Mouse (Mus musculus): Measurements from ENCODE around the gene Sgpl1.
"Not testable (repeated sequence)": the region's sequence is repeated elsewhere in the genome, so short reads cannot be mapped to it uniquely, and the experiment has no call there.

The Sgpl1 gene

GRCm38 (mm10) chr10:61155611-61156010 lies 8.1 kb upstream of the Sgpl1 start:
- DNase-seq (ENCODE audit: low spot score in 2 of 2) = peak in 1 of 2 experiments; percentile 26

GRCm38 (mm10) chr10:61152131-61152530 lies 4.6 kb upstream of the Sgpl1 start:
- no peak for DNase-seq (ENCODE audit: low spot score in 2 of 2)

DNA sequence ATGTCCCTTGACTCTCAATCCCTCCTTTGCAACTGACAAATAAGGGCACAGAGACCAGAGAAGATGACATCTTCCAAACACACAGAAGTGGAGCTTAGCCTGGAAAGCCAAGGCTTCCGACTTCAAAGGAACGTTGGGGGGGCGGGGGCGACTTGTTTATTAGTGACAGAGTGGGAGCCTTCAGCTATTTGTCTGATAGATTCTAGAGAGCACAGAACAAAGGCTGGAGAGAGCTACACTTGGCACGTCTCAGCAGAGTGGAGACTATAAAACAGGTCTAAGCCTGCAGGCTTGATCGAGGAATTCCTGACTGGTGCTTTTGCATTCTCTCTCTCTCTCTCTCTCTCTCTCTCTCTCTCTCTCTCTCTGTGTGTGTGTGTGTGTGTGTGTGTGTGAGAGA lies 3.1 kb upstream of the Sgpl1 start:
- peak; percentile 39 to 64 for DNase-seq (ENCODE audit: low spot score in 2 of 2)

DNA sequence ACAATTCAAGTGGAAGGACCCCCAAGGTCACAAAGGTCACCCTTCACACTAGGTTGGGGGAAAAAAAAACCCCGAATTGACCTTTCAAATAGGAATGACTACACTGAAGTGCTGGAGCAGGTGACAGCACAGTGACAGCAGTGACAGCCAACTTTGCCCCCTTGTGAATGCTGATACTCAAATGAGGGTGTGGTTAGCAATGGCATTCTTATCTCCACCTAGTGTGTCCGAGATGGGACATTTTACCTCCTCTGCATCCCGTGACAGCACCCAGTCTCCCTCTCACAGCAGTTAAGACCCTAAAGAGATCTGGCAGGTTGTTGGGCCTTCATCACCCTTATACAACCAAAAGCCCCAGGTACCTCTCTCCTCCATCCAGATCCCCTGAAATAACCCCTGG lies 2.0 kb upstream of the Sgpl1 start:
- DNase-seq (ENCODE audit: low spot score in 2 of 2) = no peak

GRCm38 (mm10) chr10:61146807-61147156 lies 721 bp downstream of the Sgpl1 start:
- DNase-seq (ENCODE audit: low spot score in 2 of 2) = no peak

DNA sequence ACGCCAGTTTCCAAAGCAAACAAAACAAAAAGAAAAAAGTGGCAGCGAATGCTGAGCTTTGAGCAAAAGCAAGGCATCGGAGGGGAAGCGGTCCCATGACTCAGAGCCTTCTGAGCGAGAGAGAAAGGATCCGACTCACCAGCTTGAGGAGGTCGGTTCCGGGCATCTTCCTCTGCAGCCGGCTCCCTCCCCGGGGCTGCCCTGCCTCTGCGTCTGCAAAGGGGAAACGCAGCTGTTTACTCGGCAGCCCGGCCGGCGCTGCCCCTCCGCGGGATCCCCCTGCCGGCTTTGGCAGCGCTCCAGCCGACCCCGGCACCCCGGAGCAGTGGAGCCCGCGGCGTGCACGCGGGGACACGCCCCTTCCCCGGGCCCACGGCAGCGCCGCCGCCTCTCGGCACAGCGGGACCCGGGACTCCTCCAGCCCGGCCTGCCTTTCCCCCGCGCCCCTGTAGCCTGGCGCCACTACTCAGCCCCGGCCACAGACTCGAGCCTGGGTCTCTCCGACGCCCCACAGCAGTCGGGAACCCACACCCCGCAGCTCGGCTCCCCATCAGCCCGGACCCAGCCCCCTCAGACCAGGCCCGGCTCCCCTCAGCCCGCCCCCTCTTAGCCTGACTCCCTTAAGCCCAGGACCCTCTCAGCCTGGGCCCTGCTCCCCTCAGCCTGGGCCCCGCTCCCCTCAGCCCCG lies 1.2 kb downstream of the Sgpl1 start:
- DNase-seq (ENCODE audit: low spot score in 2 of 2) = peak; percentile 52 to 67

GRCm38 (mm10) chr10:61145766-61146118 lies 1.8 kb downstream of the Sgpl1 start:
- no peak for DNase-seq (ENCODE audit: low spot score in 2 of 2)

DNA sequence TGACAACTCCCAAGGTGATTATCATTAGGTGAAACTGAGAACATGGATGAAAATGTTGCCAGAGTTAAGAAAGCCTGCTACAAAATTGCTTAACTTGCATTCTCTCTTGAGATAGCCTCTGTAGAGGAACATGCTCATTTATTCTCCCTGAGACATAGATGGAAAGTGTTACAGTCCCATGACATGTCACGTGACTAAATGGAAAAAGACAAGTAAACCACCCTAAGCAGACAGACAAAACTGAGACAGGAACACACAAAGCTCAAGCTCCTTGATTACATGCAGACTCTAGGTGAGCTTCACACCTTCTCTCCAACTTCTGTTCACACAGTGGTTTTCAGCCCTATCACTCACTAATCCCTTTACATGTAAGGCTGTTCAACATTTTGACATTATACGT lies 4.2 kb downstream of the Sgpl1 start:
- DNase-seq (ENCODE audit: low spot score in 2 of 2) = no peak

DNA sequence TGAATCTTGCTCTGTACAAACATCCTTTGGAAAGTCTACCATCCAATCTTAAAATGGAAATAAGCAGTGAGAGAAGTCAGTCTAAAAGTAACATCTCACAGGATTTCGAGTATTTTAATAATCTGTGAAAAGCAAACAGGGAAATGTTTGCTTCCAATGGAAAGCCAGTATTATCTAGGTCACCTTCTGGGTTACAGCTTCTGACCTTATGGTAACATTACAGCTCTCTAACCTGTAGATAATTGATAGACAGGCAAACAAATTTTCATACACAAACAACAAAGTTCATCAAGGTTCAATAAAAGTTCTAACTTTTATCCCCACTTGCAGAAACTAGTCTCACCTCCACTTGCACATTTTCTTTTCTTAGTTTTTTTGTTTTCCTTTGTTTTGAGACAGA lies 9.9 kb downstream of the Sgpl1 start:
- DNase-seq (ENCODE audit: low spot score in 2 of 2) = no peak

GRCm38 (mm10) chr10:61135226-61135839 lies 12.2 kb downstream of the Sgpl1 start:
- no peak for DNase-seq (ENCODE audit: low spot score in 2 of 2)

GRCm38 (mm10) chr10:61134041-61134440 lies 13.5 kb downstream of the Sgpl1 start:
- no peak for DNase-seq (ENCODE audit: low spot score in 2 of 2)

DNA sequence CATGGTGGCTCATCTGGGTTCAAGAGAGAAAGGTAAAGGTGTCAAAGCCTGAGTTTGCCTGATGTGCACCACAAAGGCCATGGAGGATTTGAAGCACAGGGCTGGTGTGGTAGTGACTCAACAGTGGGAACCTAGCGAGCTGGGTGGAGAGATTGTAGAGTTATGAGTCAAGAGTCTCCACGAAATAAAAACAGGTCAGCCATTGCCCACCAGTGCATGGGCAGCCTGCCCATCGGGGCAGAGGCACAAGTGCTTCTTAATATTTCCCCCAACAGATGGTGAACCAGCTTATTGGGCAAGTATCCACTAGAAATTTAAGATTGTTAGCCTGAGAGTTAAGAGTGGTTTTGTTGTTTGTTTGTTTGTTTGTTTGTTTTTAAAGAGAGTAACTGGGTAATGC lies 16.5 kb downstream of the Sgpl1 start:
- no peak for DNase-seq (ENCODE audit: low spot score in 2 of 2)

DNA sequence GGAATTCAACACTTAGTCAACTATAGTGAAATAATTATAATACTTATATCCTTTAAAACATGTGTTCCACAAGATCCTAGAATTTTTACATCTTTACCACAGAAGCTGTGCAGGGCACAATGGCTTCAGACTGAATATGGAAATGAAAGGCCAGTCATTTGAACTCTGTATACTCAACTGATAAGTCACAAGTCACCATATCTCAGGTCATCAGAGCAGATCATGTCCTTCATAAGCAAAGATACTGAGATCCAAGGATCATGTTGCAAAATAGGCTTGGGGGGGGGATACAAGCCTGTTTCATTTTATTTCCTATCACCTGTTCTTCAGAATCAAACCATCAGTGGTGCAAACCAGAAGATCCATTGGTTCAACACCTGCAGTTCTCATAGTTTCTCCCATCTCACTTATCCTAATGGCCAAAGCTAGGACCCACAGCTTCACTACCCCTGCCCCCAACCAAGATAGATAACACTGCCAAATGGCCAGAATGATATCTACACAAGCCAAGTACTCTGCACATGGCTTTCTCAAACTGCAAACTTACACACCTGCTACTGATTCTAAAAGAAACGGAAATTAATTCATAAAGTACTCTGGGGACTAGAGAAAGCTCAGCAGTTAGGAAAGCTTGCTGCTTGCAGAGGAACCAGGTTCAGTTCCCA lies 18.7 kb downstream of the Sgpl1 start:
- DNase-seq (ENCODE audit: low spot score in 2 of 2) = no peak

DNA sequence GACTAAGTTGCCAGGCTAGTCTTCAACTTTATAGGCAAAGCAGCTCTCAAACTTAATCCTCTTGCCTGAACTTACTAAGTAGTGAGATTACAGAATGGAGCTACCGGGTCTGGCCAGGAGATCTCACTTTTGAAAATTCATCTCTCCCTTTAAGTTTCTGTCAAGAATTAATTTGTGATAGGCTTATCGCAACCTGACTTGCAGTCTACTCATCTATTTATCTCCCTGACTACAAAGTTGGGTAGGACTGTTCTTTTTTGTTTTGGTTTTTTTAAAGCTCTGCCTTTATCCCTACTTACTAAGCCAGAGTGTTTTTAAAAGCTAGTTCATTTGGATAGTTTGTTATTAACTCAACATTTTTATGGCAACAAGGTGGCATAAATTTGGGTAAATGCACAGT lies 23.0 kb downstream of the Sgpl1 start:
- DNase-seq (ENCODE audit: low spot score in 2 of 2) = no peak

DNA sequence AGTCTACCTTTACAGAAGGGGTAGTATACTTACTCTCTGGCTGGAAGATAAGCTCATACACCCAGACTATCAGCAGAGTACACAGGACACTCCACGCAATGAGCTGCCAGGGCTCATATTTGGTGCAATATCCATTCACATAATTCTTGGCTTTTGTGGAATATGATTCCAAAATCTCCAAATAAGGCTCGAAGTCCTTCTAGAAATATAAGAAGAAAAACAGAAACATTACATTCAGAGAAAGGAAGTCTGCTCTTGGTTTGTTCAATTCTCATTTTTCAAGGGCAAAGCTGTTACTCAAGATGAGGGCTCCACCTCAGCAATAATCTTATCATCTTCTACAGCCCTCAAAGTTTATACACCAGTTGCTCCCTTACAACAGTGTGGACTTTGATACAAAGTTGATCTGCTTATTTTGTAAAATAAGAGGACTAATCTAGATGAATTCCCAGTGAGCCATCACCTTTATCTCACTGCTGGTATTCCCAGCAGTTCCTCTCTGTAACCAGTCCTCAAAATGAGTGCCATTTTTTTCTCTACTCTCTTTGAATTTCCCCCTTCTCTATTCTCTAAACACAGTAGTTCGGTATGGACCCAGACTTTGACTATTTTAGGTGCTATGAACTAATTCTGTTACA lies 24.1 kb downstream of the Sgpl1 start:
- no peak for DNase-seq (ENCODE audit: low spot score in 2 of 2)

GRCm38 (mm10) chr10:61121732-61122131 lies 25.8 kb downstream of the Sgpl1 start:
- not testable (repeated sequence) for DNase-seq (ENCODE audit: low spot score in 2 of 2)

- no peak for DNase-seq (ENCODE audit: low spot score in 2 of 2)
Observed at GRCm38 (mm10) chr10:61114246-61114720, 33.2 kb downstream of the Sgpl1 start.

DNA sequence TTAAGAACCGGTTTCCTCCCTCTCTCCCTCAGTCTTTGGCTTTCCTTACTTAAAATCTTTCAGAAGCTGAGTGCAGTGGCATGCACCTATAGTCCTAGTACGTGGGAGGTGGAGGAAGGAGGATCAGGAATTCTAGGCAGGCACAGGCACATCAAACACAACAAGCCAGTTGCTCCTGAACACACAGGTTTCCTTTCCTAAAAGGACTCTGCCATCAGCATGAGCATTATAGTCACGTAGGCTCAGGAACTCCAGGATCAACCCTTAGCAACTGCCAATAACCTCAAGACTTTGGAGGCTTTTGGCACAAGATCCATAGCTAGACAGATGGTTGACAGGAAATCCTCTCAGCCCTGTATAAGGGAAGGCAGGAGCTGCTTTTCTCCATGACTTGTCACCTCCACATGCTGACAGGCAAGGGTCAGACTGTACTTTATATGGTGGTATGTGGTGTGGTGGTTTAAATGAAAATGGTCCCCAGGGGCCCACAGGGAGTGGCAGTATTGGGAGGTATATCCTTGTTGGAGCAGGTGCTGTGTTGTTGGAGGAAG lies 43.9 kb downstream of the Sgpl1 start:
- no peak for DNase-seq (ENCODE audit: low spot score in 2 of 2)

DNA sequence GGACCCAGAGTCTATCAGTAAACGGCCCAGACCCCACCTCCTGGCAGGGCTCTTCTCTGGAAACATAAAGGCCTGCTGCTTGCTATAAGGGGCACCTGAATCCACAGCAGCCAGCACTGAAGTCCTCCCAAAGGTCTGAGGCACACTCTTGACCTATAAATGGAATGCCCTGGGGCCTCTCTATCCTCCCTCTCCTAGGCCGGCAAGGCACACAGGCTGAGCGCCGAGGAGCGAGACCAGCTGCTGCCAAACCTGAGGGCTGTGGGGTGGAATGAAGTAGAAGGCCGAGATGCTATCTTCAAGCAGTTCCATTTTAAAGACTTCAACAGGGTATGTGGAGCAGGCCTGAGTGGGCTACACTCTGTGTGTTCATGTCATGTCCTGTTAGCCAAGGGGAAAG lies 55.6 kb downstream of the Sgpl1 start:
- no peak for DNase-seq (ENCODE audit: low spot score in 2 of 2)

DNA sequence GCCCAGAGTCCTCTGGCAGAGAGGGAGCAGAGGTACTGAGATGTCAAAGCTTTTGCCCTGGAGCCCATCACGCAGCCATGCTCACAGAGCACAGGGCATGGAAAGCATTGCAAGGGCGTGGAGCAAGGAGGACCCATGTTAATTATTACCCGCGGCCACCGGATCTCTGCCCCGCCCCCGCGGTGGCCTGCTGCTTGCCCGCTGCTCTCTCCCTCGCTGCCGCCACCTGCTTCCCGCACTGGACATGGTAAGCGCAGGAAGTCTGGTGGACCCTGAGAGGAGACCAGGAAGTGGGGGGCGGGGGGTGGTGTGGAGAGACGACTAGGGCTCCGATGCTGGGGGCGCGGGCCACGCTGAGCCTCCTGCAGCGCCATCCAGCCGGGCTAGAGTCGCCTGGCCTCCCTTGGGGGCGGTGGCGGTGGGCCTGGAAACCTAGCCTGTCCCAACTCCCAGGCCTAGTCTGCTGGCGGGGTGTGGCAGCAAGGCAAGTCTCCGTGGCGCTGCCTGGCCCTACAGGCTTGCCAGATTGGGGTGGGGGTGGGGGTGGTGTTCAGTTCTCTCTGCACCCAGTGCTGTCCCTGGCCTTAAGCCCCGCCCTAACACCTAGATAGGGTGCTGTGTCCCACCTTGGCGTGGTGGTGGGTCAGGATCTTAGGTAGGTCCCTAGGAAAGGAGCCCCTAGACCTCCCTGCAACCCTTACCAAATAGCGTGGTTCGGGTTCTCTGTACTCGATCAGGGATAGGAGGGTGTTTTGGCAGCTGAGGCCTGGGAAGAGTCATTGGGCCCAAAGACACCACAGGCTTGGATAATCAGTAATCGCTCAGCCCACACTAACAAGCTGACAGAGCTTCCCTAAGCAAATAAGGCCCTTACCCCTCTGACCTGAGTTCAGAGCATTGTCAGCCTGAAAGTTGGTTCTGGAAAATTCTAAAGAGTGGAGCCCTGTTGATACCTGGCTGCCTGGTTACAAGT lies 58.0 kb downstream of the Sgpl1 start, which contains the start of gene Pcbd1:
Gene Pcbd1, plus strand, starts transcription at position 162 of the 973 bp plus-strand sequence.
- peak in 1 of 2 experiments; percentile 46 for DNase-seq (ENCODE audit: low spot score in 2 of 2)

DNA sequence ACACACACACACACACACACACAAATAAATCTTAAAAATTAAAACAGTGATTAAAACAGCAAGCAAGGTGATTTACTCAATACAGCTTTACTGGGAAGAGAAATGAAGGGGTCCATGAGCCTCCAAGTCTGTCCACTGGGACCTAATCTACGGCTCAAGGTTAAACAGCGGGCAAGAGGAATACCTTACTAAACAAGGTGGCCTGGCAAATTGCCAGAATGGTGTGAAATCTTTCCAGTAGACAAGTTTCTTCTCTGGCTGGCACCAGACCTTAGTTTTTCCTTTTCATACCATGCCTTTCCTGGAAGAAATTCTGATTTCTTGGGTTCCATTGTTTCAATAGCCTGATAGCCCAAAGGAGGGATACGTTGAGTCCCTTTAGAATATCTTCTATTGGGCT lies 59.0 kb downstream of the Sgpl1 start:
- no peak for DNase-seq (ENCODE audit: low spot score in 2 of 2)
